Mouse (Mus musculus) natural killer cell, adult 2 months (primary cell): Measurements from ENCODE around the gene Hipk1.

Source experiments
- DNase-seq, 2 experiments: peaks; one replicate each; pipeline ENCODE4 v3.0.0; 2022; ENCODE audit warnings: low spot score in 2 of 2

Hipk1 gene

GRCm38 (mm10) chr3:103715762-103716693 is 75.3 kb downstream of the Hipk1 start:
- DNase-seq: peak in 1 of 2 experiments; percentile 24

- no peak for DNase-seq
These were observed 76.4 kb downstream of the Hipk1 start for GRCm38 (mm10) chr3:103714942-103715341.

- no peak for DNase-seq
These were observed 77.0 kb downstream of the Hipk1 start for GRCm38 (mm10) chr3:103714236-103714875.

- no peak for DNase-seq
These were observed 79.2 kb downstream of the Hipk1 start for GRCm38 (mm10) chr3:103712196-103712595.

GRCm38 (mm10) chr3:103709470-103710040 is 81.8 kb downstream of the Hipk1 start:
- DNase-seq: no peak

GRCm38 (mm10) chr3:103705426-103705825 is 85.9 kb downstream of the Hipk1 start:
- no peak for DNase-seq

GRCm38 (mm10) chr3:103704661-103705060 is 86.7 kb downstream of the Hipk1 start:
- DNase-seq: no peak

- DNase-seq: no peak
These were observed 94.9 kb downstream of the Hipk1 start for GRCm38 (mm10) chr3:103696388-103696925.

- no peak for DNase-seq
These were observed 95.8 kb downstream of the Hipk1 start for GRCm38 (mm10) chr3:103695556-103695955.

GRCm38 (mm10) chr3:103690506-103690905 is 100.9 kb downstream of the Hipk1 start:
- no peak for DNase-seq
